Mouse (Mus musculus) intestine, embryonic 16.5 days (tissue): ENCODE data around the gene Syt7. TPM values are rescaled to one million over a fixed set of nuclear protein-coding genes. Genes with fewer than 3 reads are reported as not detected.

Experiments used
- ATAC-seq: fragments of 200-750 bp; cut with Nextera tagmentation; 2 replicates; pipeline ENCODE4 v1.8.0; 2017; ENCODE audit warnings: moderate TSS enrichment, moderate library complexity
- H3K27ac ChIP-seq: fragments of 300-500 bp; sonication (generic); 2 replicates; pipeline ENCODE4 v1.5.1; 2014; ENCODE audit warnings: mild to moderate bottlenecking, low read length
- H3K27me3 ChIP-seq: fragments of 300-500 bp; sonication (generic); replicated peaks from 2 replicates; pipeline ENCODE4 v1.6.1; 2014; ENCODE audit warnings: low read length, control low read depth, mixed read lengths; ENCODE audit not compliant: control insufficient read depth, insufficient read depth
- H3K36me3 ChIP-seq: fragments of 300-500 bp; sonication (generic); 2 replicates; pipeline ENCODE4 v1.6.1; 2014; ENCODE audit warnings: low read length, control low read depth; ENCODE audit not compliant: control insufficient read depth, insufficient read depth
- H3K4me1 ChIP-seq: fragments of 300-500 bp; sonication (generic); 2 replicates; pipeline ENCODE4 v1.6.1; 2014; ENCODE audit warnings: low read length, control low read depth, mixed read lengths; ENCODE audit not compliant: control insufficient read depth, insufficient read depth
- H3K4me2 ChIP-seq: fragments of 300-500 bp; sonication (generic); 2 replicates; pipeline ENCODE4 v1.6.1; 2014; ENCODE audit warnings: low read depth, low read length, control low read depth
- H3K4me3 ChIP-seq: fragments of 300-500 bp; sonication (generic); 2 replicates; pipeline ENCODE4 v1.5.1; 2014; ENCODE audit warnings: mild to moderate bottlenecking, low read length
- H3K9ac ChIP-seq: fragments of 300-500 bp; sonication (generic); 2 replicates; pipeline ENCODE4 v1.6.1; 2014; ENCODE audit warnings: low read depth, low read length
- H3K9me3 ChIP-seq: fragments of 300-500 bp; sonication (generic); 2 replicates; pipeline ENCODE4 v1.6.1; 2016; ENCODE audit warnings: low read length, control low read depth; ENCODE audit not compliant: control insufficient read depth
- WGBS: fragments of 180-500 bp; shearing (Covaris S2); extraction: QIAGEN DNeasy Blood & Tissue Kit; methylation state at CpG from one replicate; pipeline ENCODE4 v1.1.7; 2014; 5-methylcytosine and 5-hydroxymethylcytosine counted together
- polyA plus RNA-seq: library from polyadenylated mRNA; unstranded; fragments of >200 nt; fragmentation: Nextera tagmentation; extraction: Ambion mirVana; gene quantifications from 2 replicates; pipeline ENCODE4 v1.2.1, GENCODE M21; 2015

Gene Syt7
- polyA plus RNA-seq, 1 experiment from 2014 or later, result 0.94 TPM

DNA sequence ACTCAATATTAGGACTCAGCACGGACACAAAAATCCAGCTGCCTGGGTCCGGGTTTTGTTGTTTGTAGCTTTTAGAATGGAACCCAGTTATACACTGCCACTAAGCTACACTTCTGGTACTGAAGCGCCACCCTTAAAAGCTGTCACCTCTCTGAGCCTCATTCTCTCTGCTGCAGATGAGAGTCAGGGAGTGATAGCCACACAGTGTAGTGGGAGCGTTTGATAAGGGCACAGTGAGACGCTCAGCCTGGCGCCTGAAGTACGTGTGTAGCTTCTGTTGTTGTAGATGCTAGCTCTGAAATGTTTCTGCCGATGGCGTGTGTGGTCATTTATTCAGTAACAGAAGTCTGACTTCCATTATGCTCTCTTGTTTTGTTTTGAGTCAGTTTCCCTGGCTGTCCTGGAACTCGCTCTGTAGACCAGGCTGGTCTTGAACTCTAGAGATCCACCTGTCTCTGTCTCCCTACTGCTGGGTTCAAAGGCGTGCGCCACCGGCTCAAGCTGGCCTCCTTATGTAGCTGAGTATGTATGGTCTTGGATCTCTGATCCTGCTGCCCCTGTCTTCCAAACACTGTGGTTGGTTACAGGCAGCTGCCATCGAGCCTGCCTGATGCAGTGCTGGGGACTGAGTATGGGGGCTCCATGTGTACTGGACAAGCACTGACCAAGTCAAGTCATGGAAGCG, 55.9 kb downstream of the Syt7 start:
- no peak overlapping the region for H3K27ac ChIP-seq
- no peaks in the 10 kb centered on the region for H3K9me3 ChIP-seq
- WGBS, result 90% methylated on average over 15 of the region's 15 CpGs
- no peaks in the 10 kb centered on the region for H3K4me1 ChIP-seq
- no peaks in the 10 kb centered on the region for H3K36me3 ChIP-seq
- no peak overlapping the region for H3K4me2 ChIP-seq
- no peak for ATAC-seq
- no peak overlapping the region for H3K4me3 ChIP-seq
- H3K9ac ChIP-seq, result no peak overlapping the region
- H3K27me3 ChIP-seq, result no peaks in the 10 kb centered on the region

DNA sequence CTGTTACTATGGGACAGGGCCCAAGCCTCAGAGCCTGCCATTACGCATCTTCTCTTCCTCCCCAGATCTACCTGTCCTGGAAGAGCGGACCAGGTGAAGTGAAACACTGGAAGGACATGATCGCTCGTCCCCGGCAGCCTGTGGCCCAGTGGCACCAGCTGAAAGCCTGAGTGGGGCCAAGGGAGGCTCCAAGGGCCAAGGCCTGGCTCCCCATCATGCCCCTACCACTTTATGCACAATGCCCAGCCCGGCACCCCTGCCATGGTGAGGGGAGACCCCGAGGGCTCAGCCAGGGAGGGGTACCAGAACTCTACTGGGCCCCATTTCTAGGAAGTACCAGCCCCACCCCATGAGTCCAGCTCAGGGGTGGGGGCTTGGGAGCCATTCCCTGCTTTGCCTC, 59.4 kb downstream of the Syt7 start:
- H3K9me3 ChIP-seq, result no peaks in the 10 kb centered on the region
- H3K27me3 ChIP-seq, result no peaks in the 10 kb centered on the region
- no peaks in the 10 kb centered on the region for H3K36me3 ChIP-seq
- no peak overlapping the region for H3K9ac ChIP-seq
- H3K4me3 ChIP-seq, result no peak overlapping the region
- no peak overlapping the region for H3K27ac ChIP-seq
- H3K4me1 ChIP-seq, result no peaks in the 10 kb centered on the region
- ATAC-seq, result no peak
- no peak overlapping the region for H3K4me2 ChIP-seq
- 93% methylated on average over 7 of the region's 7 CpGs for WGBS

DNA sequence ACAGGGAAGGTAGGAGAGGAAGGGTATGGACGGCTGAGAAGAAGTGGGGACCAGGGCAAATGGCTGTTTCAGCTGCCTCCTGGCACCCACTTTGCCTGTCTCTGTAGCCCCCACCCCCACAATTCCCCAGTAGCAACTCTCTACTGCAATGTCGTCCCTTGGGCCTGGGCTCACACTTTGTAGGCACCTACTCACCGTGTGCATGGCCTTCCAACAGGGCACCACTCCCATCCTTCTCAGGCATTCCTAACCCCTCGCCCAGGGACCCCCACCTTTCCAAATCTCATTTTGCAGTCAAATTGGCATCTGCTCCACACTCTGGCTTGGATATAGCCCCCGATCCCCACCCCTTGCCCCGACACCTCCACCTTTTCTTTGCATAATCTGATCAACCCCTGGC, 60.3 kb downstream of the Syt7 start:
- 0 out of 2 replicates have a peak, but pooled peaks have one; percentile 27 for ATAC-seq
- Histone ChIP-seq H3K27me3 (0 out of 2 replicates have a peak, but pooled peaks cover 2% of the 10 kb centered on the region), H3K36me3 (no peaks in the 10 kb centered on the region), H3K9ac (no peak overlapping the region), H3K27ac (no peak overlapping the region), H3K4me1 (no peaks in the 10 kb centered on the region), H3K4me2 (no peak overlapping the region), H3K9me3 (no peaks in the 10 kb centered on the region), H3K4me3 (no peak overlapping the region)
- 66% methylated on average over 6 of the region's 6 CpGs for WGBS

DNA sequence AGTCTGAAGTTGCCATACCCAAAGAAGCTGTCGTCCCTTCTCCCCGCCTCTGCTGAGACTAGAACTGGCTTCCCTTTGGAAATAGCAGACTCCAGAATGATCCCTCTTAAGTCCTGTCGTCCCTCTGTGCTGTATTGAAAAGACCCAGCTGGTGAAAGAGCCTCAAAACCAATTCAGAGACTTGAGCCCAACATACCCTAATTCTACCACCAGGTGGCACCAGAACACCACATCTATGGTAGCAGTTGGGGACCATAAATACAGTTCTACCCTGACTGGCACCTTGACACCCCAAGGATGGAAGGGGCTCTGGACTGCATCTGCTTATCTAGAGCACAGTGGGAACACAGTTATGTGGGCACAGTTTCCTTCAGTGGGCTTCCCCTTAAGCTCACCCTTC, 60.8 kb downstream of the Syt7 start:
- no peak overlapping the region for H3K27ac ChIP-seq
- H3K27me3 ChIP-seq, result 0 out of 2 replicates have a peak, but pooled peaks cover 3% of the 10 kb centered on the region
- no peaks in the 10 kb centered on the region for H3K4me1 ChIP-seq
- no peaks in the 10 kb centered on the region for H3K9me3 ChIP-seq
- no peaks in the 10 kb centered on the region for H3K36me3 ChIP-seq
- no peak overlapping the region for H3K4me3 ChIP-seq
- no peak overlapping the region for H3K9ac ChIP-seq
- no peak overlapping the region for H3K4me2 ChIP-seq
- ATAC-seq, result peak; percentile 76
- 2% methylated on average over 3 of the region's 3 CpGs for WGBS

DNA sequence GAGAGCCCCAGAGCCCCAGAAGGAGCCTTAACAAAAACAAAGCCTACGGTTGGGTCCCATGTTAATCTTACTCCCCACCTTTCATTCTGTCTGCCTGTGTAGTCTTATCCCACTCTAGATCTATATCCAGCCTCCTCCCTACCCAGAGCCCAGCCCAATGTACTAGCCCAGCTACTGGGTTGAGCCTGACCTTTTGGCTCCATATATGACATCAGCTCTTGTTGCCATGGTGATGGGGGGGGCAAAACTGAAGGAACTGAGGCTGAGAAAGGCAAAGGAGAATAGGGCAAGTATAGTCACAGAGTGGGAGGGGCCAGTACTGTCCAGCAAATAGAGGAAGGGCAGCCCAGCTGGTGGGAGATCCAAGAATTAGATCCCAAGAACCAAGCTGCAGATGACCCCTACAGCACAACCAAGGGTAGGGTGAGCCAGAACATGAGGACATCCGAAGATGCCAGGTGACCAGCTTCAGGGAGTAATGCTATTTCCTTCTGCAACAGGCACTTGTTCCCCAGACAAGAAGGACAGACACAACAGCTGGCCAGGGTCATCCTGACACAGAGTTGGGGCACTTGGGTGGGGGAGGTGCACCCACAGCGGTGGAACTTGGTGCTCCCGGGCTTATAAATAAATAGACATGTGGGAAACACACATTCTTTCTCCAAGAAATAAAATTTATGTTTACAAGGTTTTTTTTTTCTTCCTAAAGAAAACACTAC, 66.0 kb downstream of the Syt7 start:
- 53% methylated on average over 4 of the region's 4 CpGs for WGBS
- ATAC-seq, result no peak
- H3K27me3 ChIP-seq, result peaks cover 49% of the 10 kb centered on the region
- H3K4me3 ChIP-seq, result no peak overlapping the region
- no peaks in the 10 kb centered on the region for H3K9me3 ChIP-seq
- no peaks in the 10 kb centered on the region for H3K36me3 ChIP-seq
- peaks cover 18% of the 10 kb centered on the region for H3K4me1 ChIP-seq
- H3K9ac ChIP-seq, result no peak overlapping the region
- no peak overlapping the region for H3K4me2 ChIP-seq
- no peak overlapping the region for H3K27ac ChIP-seq

DNA sequence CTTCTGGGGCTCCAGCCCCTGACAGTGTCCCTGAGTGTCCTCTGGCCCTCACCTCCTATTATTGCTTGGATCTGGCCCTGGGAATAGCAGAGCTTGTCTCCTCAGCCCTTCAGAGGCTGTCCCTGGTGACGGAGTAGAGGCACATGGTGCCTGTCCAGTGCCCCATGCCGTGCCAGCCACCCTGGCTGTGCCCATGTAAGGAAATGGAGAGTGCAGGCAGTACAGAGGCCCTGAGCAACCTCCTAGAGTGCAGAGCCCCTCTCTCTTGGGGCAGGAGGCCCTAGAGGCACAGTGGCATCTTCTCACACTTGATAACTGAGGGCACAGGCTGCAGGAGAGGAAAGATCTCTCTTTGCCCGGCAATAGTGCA, 66.5 kb downstream of the Syt7 start:
- no peaks in the 10 kb centered on the region for H3K36me3 ChIP-seq

DNA sequence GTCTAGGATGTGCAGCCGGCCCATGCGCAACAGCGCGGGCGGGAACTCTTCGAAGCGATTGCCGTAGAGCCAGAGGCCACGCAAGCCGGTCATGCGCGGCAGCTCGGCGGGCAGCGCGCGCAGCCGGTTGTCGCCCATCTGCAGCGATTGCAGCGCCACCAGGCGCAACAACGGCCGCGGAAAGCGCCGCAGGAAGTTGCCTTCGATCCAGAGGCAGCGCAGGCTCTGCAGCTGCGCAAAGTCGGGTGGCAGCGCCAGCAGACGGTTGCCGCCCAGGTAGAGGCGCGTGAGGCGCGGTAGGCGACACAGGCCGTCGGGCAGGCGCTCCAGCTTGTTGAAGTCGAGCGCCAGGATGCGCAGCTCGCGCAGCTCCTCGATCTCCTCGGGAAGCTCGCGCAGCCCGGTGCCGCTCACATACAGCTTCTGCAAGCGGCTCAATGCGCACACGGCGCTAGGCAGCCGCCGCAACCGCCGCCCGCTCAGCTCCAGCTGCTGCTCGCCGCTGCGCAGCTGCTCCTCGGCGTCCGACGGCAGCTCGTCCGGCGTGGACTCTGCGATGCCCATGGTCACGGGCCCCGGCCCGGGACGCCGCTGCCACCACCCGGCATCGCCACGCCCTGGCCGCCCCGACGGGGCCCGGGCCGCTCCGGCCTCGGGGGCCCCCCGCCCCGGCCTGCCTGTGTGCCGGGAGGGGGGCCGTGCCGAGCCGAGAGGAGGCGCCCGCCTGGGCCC, 68.0 kb downstream of the Syt7 start, which contains the start of gene Lrrc10b:
Gene Lrrc10b, minus strand, starts transcription at position 722 of the 732 bp plus-strand sequence.
- Histone ChIP-seq H3K4me2 (peak within 1 kb of the TSS; percentile 95), H3K4me3 (peak within 1 kb of the TSS; percentile 55), H3K27me3 (peaks cover 58% of the 10 kb centered on the region), H3K9ac (peak within 1 kb of the TSS; percentile 63), H3K4me1 (peaks cover 18% of the 10 kb centered on the region), H3K27ac (peak within 1 kb of the TSS; percentile 41; the same call in 1 of the 2 replicates), H3K36me3 (no peaks in the 10 kb centered on the region), H3K9me3 (no peaks in the 10 kb centered on the region)
- WGBS, result under 1% methylated on average over 84 of the region's 96 CpGs
- peak; percentile 72 for ATAC-seq

More for the DNA sequence above, 66.5 kb downstream of the Syt7 start:
- Histone ChIP-seq H3K9me3 (no peaks in the 10 kb centered on the region), H3K9ac (no peak overlapping the region), H3K27ac (no peak overlapping the region), H3K4me3 (no peak overlapping the region), H3K27me3 (peaks cover 52% of the 10 kb centered on the region), H3K4me2 (no peak overlapping the region), H3K4me1 (peaks cover 18% of the 10 kb centered on the region)
- 74% methylated on average over 3 of the region's 3 CpGs for WGBS
- no peak for ATAC-seq

DNA sequence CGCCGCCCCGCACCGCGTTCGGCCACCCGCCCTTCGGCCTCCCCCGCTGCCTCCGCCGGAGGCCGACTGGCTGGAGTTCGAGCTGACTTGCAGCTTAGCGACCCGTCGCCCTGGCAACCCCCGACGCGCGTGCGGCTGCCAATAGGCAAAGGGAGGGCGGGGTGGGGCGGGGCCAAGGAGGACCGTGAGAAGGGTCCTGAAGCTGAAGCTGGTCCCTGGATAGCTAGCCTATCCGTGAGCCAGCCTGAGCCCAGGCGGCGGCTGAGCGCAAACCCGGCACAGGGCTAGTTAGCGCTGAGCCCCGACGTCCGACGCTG, 68.6 kb downstream of the Syt7 start:
- H3K27me3 ChIP-seq, result peaks cover 58% of the 10 kb centered on the region
- H3K9me3 ChIP-seq, result no peaks in the 10 kb centered on the region
- no peaks in the 10 kb centered on the region for H3K36me3 ChIP-seq
- WGBS, result under 1% methylated on average over 31 of the region's 34 CpGs
- H3K4me1 ChIP-seq, result peaks cover 22% of the 10 kb centered on the region
- no peak overlapping the region for H3K27ac ChIP-seq
- ATAC-seq, result peak; percentile 84
- H3K9ac ChIP-seq, result peak overlapping the region; percentile 63
- H3K4me3 ChIP-seq, result peak overlapping the region; percentile 55
- peak overlapping the region; percentile 95 for H3K4me2 ChIP-seq

DNA sequence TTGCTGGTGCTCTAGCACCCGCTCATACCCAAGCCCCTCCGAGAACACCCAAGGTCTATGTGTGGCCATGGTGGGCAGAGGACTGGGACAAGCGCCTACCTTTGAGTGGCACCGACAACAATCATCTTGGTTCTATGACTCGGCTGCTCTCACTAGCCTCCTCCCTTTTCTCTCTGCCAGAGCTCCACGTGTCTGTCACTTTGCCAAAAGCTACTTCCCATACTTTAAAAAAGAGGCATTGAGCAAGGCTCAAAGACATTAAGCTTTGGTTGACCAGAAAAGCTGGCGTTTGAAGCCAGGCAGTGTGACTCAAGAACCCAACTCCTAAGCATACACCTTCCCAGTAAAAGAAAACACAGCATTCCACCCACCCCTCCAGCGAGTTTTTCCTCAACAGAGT, 69.2 kb downstream of the Syt7 start:
- ATAC-seq, result no peak
- 17% methylated on average over 8 of the region's 8 CpGs for WGBS
- Histone ChIP-seq H3K27me3 (peaks cover 61% of the 10 kb centered on the region), H3K9me3 (no peaks in the 10 kb centered on the region), H3K9ac (no peak overlapping the region), H3K4me1 (peaks cover 22% of the 10 kb centered on the region), H3K4me3 (peak overlapping the region; percentile 55), H3K4me2 (peak overlapping the region; percentile 95), H3K36me3 (no peaks in the 10 kb centered on the region), H3K27ac (no peak overlapping the region)
